Mouse (Mus musculus) embryonic facial prominence, embryonic 12.5 days (tissue): ENCODE results near the gene Ahcy. TPM values are rescaled to one million over a fixed set of nuclear protein-coding genes. Genes with fewer than 3 reads are reported as not detected.
A peak's percentile ranks its signal among the peaks of the same experiment; 100 is the strongest.
"Not testable (repeated sequence)": the region's sequence is repeated elsewhere in the genome, so short reads cannot be mapped to it uniquely, and the experiment has no call there.

Source experiments
- ATAC-seq: fragments of 200-750 bp; cut with Nextera tagmentation; 2 replicates; pipeline ENCODE4 v1.8.0; 2017; ENCODE audit not compliant: insufficient number of reproducible peaks, insufficient read depth, low FRiP score, low TSS enrichment
- H3K27ac ChIP-seq: fragments of 300-500 bp; sonication (generic); 2 replicates; pipeline ENCODE4 v1.5.1; 2016; ENCODE audit warnings: mild to moderate bottlenecking
- H3K27me3 ChIP-seq: fragments of 300-500 bp; sonication (generic); 2 replicates; pipeline ENCODE4 v1.6.1; 2016; ENCODE audit warnings: mild to moderate bottlenecking, moderate library complexity
- H3K36me3 ChIP-seq: fragments of 300-500 bp; sonication (generic); 2 replicates; pipeline ENCODE4 v1.6.1; 2016; ENCODE audit warnings: mild to moderate bottlenecking
- H3K4me1 ChIP-seq: fragments of 300-500 bp; sonication (generic); 2 replicates; pipeline ENCODE4 v1.6.1; 2016
- H3K4me2 ChIP-seq: fragments of 300-500 bp; sonication (generic); replicated peaks from 2 replicates; pipeline ENCODE4 v1.6.1; 2016; ENCODE audit warnings: mild to moderate bottlenecking, moderate library complexity
- H3K4me3 ChIP-seq: fragments of 300-500 bp; sonication (generic); 2 replicates; pipeline ENCODE4 v1.5.1; 2016; ENCODE audit warnings: mild to moderate bottlenecking
- H3K9ac ChIP-seq: fragments of 300-500 bp; sonication (generic); 2 replicates; pipeline ENCODE4 v1.6.1; 2016; ENCODE audit warnings: mild to moderate bottlenecking, moderate library complexity
- H3K9me3 ChIP-seq: fragments of 300-500 bp; sonication (generic); 2 replicates; pipeline ENCODE4 v1.6.1; 2016; ENCODE audit warnings: mild to moderate bottlenecking, moderate library complexity
- WGBS: fragments of 180-500 bp; shearing (Covaris S2); methylation state at CpG from one replicate; pipeline ENCODE4 v1.1.7; 2016; 5-methylcytosine and 5-hydroxymethylcytosine counted together
- polyA plus RNA-seq: library from polyadenylated mRNA; unstranded; fragments of >200 nt; fragmentation: Nextera tagmentation; extraction: Ambion mirVana; gene quantifications from 2 replicates; pipeline ENCODE4 v1.2.1, GENCODE M21; 2016

The Ahcy gene
- polyA plus RNA-seq, 1 experiment from 2014 or later = 82.1 TPM

DNA sequence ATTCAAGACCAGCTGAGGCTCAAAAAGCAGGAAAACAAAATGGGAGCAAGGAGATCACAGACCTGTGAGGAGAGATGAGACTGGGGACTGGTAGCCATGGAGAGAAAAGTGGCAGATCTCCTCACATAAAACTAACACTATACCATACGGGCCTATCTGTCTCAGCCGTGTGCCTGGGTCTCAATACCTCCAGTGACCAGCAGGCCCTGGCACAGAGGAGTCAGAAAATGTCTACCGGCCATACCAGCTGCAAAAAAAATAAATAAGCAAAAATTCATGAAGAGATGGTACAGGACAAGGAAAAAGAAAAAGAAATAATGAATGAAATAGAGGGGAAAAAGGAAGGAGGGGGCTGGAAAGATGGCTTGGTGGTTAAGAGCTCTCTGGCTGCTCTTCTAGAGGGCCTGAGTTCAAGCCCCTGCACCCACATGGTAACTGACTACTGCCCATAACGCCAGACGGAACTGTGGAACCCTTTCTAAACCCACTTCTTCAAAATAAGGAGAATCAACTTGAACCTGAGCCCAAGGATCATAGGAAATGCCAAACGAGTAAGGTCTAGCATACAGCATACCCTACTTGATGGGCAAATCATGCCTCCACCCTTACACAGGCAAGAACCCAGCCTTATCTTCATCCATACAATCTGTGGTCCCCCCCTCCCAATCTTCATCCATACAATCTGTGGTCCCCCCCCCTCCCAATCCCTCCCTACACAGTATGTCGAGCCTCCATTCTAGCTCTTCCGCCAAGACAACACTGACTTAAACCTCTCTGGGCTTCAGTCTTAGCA, 1.7 kb downstream of the Ahcy start:
- Histone ChIP-seq H3K9me3 (no peaks in the 10 kb centered on the region), H3K36me3 (peaks cover 10% of the 10 kb centered on the region), H3K27ac (no peak overlapping the region), H3K9ac (no peak overlapping the region), H3K4me1 (peaks cover 16% of the 10 kb centered on the region; the same call in 1 of the 2 replicates), H3K4me2 (peak overlapping the region; percentile 70), H3K4me3 (peak overlapping the region; percentile 74), H3K27me3 (no peaks in the 10 kb centered on the region)
- ATAC-seq = no peak
- 85% methylated on average over 8 of the region's 8 CpGs for WGBS

DNA sequence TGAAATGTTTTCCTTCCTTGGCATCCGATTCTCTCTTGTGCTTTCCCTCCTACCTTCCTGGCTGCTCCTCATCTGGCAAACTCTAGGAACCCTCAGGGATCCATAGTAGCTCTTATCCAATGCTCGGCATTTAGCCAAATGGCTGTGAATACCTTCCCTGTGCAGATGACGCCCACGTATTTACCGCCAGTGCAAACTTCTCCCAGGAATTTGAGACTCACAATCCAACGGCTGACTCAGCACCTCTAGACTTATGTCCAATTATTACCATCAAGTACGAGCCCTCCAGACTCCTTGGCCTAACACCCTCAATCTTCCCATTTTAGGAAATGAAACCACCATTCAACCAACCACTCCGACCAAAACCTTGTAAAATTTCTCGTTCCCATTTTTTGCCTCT, 3.3 kb downstream of the Ahcy start:
- Histone ChIP-seq H3K27ac (no peak overlapping the region), H3K9me3 (no peaks in the 10 kb centered on the region), H3K36me3 (peaks cover 26% of the 10 kb centered on the region), H3K9ac (no peak overlapping the region), H3K4me3 (no peak overlapping the region), H3K4me2 (no peak overlapping the region), H3K27me3 (no peaks in the 10 kb centered on the region), H3K4me1 (peaks cover 16% of the 10 kb centered on the region; the same call in 1 of the 2 replicates)
- WGBS = 87% methylated on average over 9 of the region's 9 CpGs
- no peak for ATAC-seq

DNA sequence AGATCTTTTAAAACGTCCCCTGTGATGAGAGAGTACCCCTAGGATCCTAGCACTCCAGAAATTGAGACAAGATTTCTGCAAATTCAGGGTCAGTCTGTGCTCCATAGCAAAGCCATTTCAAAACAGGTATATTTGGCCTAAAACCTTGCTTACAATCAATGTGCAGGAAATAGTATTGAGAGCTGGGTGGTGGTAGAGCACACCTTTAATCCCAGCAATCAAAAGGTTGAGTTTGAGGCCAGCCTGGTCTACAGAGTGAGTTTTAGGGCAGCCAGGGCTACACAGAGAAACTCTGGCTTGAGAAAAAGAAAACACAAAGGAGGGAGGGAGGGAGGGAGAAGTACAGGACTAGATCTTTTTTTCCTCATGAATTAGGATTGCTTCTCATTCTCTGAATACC, 16.9 kb downstream of the Ahcy start:
- Histone ChIP-seq H3K36me3 (peaks cover 27% of the 10 kb centered on the region), H3K27me3 (no peaks in the 10 kb centered on the region), H3K4me3 (no peak overlapping the region), H3K9ac (no peak overlapping the region), H3K27ac (no peak overlapping the region), H3K4me1 (no peaks in the 10 kb centered on the region), H3K4me2 (no peak overlapping the region), H3K9me3 (no peaks in the 10 kb centered on the region)
- ATAC-seq = no peak
- 59% methylated on average over 1 of the region's 1 CpGs for WGBS

DNA sequence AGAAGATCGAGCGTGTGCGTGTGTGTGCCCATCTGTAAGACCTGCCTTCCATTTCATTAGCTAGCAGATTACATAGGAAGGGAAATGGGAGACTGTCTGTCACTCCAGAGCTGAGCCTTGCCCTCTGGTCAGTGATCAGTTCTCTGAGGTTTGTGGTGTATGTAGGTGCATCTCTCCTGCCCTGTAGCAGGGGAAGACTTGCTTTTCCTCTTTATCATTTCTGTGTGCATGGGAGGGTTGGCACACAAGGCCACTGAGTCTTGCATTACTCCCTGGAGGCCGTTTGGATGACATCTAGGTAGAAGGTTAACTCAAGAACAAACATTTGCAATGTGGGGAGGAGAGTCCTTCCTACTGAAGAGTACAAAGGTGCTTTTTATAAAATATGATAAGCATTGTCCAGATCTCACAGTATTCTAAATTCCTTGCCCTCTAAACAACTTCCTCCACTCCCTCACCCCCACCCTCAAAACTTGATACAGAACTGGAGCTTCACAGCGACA, 18.2 kb downstream of the Ahcy start:
- H3K4me3 ChIP-seq = no peak overlapping the region
- no peak for ATAC-seq
- H3K9ac ChIP-seq = no peak overlapping the region
- H3K27ac ChIP-seq = no peak overlapping the region
- peaks cover 15% of the 10 kb centered on the region for H3K36me3 ChIP-seq
- H3K4me2 ChIP-seq = no peak overlapping the region
- no peaks in the 10 kb centered on the region for H3K9me3 ChIP-seq
- peaks cover 8% of the 10 kb centered on the region; the same call in 1 of the 2 replicates for H3K4me1 ChIP-seq
- no peaks in the 10 kb centered on the region for H3K27me3 ChIP-seq
- WGBS = 70% methylated on average over 5 of the region's 5 CpGs

DNA sequence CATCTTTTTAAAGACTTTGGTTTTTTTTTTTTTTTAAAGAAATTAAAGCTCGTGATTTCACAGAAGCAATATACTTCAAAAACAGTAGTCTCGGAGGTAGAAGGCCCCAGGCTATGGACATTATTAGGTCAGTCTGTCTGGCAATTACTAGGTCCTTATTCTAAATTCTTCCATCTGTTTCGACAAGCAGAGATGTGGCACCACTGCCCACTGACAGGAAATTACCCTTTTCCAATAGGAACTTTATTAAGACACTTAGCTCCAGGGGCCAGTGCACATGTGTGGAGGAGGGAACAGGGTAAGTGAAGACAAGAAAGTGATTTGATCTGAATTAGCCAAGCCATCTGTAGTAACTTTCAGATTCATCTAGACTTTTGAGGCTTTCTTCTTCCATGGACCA, 19.6 kb downstream of the Ahcy start:
- ATAC-seq = no peak
- whole genome bisulfite sequencing = 34% methylated on average over 3 of the region's 3 CpGs
- peaks cover 13% of the 10 kb centered on the region for H3K4me1 ChIP-seq

DNA sequence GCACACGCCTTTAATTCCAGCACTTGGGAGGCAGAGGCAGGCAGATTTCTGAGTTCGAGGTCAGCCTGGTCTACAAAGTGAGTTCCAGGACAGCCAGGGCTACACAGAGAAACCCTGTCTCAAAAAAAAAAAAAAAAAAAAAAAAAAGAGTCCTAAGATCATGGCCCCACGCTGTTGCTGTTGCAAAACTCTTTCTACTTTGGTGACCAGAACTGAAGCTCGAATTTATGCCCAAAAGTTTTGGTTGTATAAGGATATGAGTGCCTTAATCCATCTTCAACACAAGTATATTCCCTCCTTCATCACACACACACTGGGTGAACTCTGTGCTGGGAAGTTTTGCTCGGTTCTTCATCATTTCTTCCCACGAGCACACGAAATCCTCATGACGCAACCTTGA, 20.8 kb downstream of the Ahcy start:
- not testable (repeated sequence) for ATAC-seq, H3K4me3 ChIP-seq, H3K36me3 ChIP-seq, H3K9me3 ChIP-seq, H3K27me3 ChIP-seq, H3K9ac ChIP-seq, H3K4me2 ChIP-seq, H3K27ac ChIP-seq
- H3K4me1 ChIP-seq = peaks cover 15% of the 10 kb centered on the region
- WGBS = 90% methylated on average over 8 of the region's 8 CpGs

More for the DNA sequence above, 19.6 kb downstream of the Ahcy start:
- H3K4me2 ChIP-seq = no peak overlapping the region
- H3K36me3 ChIP-seq = peaks cover 7% of the 10 kb centered on the region
- no peak overlapping the region for H3K27ac ChIP-seq
- no peak overlapping the region for H3K9ac ChIP-seq
- no peaks in the 10 kb centered on the region for H3K9me3 ChIP-seq
- no peak overlapping the region for H3K4me3 ChIP-seq
- H3K27me3 ChIP-seq = no peaks in the 10 kb centered on the region

DNA sequence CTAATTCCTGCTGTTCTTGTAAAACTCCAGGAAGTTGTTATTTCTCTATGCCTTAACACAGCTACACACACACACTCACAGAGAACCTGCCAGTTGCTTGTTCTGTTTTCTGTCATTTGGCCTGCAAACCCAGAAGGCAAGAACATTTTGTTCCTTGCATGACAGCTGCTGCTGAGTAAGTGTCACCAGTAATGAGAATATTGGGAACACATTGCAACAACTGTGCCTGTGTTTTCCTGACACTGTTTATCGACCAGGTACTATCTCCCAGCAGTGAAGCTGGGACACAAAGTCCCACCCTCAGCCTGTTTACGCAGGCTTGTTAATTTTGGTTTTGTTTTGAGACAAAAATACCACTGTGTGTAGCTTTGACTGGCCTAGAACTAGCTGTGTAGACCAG, 21.6 kb downstream of the Ahcy start:
- Histone ChIP-seq H3K27me3 (no peaks in the 10 kb centered on the region), H3K9me3 (no peaks in the 10 kb centered on the region), H3K4me1 (peaks cover 21% of the 10 kb centered on the region), H3K9ac (no peak overlapping the region), H3K36me3 (no peaks in the 10 kb centered on the region), H3K4me2 (no peak overlapping the region), H3K27ac (no peak overlapping the region), H3K4me3 (no peak overlapping the region)
- 71% methylated on average over 2 of the region's 2 CpGs for WGBS
- no peak for ATAC-seq

DNA sequence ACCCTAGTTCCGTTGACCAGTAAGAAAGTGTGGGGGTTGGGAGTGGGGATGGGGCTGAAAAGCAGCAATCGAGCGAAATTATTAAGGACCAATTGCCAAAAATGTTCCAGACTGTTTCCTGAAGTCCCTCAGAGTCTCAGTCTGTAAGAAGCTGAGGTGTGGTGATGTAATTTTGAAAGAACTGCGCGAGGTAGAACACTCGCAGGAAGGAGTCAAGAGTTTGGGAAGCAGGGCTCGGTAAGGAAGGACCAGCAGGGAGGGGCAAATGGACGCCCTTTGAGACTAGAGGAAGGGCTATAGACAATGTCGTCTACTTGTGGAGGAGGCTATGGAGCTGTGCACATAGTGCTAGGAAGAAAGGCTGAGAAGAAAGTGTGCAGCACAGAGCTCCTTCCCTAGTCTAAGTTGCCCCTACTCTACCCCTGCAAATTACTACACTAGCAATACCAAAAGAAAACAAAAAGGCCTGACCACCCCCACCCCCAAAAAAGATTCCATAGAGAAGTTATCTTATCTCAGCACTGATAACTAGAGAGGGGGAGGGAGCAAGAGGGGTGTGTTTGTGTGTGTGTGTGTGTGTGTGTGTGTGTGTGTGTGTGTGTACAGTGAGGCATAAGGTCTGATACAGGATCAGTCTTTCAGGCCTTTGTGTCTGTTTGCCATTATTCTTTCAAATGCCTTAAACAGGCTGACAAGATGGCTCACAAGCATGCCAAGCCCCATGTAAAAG, 22.5 kb downstream of the Ahcy start:
- Histone ChIP-seq H3K27me3 (no peaks in the 10 kb centered on the region), H3K4me3 (peak overlapping the region; percentile 52; the same call in 1 of the 2 replicates), H3K4me1 (peaks cover 25% of the 10 kb centered on the region), H3K9me3 (no peaks in the 10 kb centered on the region), H3K36me3 (no peaks in the 10 kb centered on the region), H3K4me2 (peak overlapping the region; percentile 79), H3K9ac (peak overlapping the region; percentile 52; the same call in 1 of the 2 replicates), H3K27ac (0 out of 2 replicates have a peak overlapping the region, but pooled peaks have one; percentile 85)
- 0 out of 2 replicates have a peak, but pooled peaks have one; percentile 15 for ATAC-seq
- 26% methylated on average over 9 of the region's 9 CpGs for WGBS

DNA sequence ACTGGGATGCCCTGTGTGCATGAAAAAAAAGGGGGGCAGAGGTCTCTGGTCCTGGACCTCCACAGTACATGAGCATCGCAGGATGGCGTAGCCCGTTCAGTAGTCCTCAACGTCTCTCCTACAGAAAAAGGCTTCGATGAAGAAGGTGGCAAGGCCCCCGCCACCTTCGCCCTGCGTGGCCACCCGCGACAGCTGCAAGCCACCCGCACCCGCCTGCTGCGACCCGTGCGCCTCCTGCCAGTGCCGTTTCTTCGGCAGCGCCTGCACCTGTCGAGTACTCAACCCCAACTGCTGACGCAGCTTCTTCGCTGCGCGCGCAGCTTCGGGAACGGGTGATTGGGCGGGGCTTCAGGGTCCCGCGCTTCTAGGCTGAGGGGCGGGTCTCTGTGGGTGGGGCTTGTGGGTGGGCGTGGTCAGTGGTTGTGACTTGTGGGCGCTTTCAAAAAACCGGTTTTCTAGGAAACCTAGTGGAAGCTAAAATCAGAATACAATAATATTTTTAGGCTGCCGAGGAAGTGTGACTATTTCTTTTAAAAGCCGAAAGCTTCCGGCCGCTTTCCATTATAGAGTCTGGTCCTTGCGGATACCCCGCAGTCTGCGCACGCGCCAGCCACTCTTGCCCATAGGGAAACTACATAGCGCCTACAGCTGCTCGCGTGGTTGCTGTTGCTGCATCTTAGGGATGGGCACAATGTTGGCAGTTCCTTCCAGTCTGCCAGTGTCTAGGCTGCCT, 23.6 kb downstream of the Ahcy start:
- ATAC-seq = peak; percentile 78
- H3K9ac ChIP-seq = peak overlapping the region; percentile 55
- H3K4me1 ChIP-seq = peaks cover 25% of the 10 kb centered on the region
- no peaks in the 10 kb centered on the region for H3K36me3 ChIP-seq
- peak overlapping the region; percentile 85 for H3K27ac ChIP-seq
- no peaks in the 10 kb centered on the region for H3K27me3 ChIP-seq
- H3K4me3 ChIP-seq = peak overlapping the region; percentile 52
- H3K4me2 ChIP-seq = peak overlapping the region; percentile 79
- WGBS = under 1% methylated on average over 45 of the region's 45 CpGs
- no peaks in the 10 kb centered on the region for H3K9me3 ChIP-seq

DNA sequence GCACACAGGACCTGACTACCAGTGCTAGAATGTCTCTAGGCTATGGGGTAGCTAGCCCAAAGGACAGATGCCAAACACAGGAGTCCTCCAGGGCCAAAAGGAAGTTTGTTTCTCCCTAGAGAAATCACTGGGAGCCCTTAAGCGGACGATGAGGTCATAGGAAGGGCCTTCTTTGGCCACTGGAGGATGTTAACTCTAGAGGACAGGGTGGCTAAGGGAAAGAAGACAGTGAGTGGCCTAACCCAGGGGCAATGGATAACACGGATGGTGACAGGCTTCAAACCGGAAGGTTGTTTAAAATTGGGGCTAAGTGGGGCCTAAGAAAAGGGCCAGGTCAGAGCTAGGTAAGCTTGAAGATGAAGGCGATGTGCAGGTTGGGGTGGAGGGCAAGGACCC, 24.2 kb downstream of the Ahcy start:
- H3K27ac ChIP-seq = peak overlapping the region; percentile 85; the same call in 1 of the 2 replicates
- H3K4me3 ChIP-seq = peak overlapping the region; percentile 52
- peak; percentile 22 for ATAC-seq
- no peaks in the 10 kb centered on the region for H3K27me3 ChIP-seq
- 18% methylated on average over 5 of the region's 5 CpGs for WGBS
- no peaks in the 10 kb centered on the region for H3K36me3 ChIP-seq
- H3K9me3 ChIP-seq = no peaks in the 10 kb centered on the region
- peak overlapping the region; percentile 79 for H3K4me2 ChIP-seq
- peak overlapping the region; percentile 55 for H3K9ac ChIP-seq
- H3K4me1 ChIP-seq = peaks cover 25% of the 10 kb centered on the region

DNA sequence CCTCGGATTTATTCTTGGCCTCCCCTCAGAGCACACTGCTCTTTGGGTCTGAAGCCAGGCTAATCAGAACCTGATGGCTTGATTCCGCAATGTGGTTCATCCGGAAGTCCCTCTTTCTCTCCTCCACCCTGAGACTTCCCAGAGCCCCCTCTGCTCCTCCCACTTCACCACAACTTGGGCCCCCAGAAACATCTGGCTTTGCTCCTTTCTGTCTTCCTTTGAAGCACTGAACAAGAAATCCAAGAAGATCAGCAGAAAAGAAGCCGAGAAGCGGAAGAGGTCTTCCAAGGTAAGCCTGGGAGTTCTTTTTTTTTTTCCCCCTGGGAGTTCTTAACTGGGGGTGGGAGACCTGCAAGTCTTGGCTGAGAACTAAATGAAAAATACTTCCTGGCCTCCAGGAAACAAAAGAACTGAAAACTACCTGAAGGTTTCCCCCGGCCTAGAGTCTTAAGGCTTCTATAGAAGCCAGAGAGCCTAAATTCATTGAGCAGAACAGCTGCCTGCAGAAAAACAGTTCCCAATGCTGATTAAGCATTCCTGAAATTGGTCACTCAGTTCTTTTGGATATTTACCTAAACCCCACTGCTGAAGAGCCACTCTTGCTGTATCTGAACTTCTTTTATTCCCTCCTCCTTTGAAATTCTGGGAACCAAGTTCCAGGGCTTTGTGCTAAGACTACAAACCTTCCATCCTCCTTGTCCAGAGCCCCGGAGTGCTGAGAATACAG, 26.7 kb downstream of the Ahcy start:
- 0 out of 2 replicates have a peak overlapping the region, but pooled peaks have one; percentile 10 for H3K4me3 ChIP-seq

More for the DNA sequence above, 26.7 kb downstream of the Ahcy start:
- H3K4me1 ChIP-seq = peaks cover 25% of the 10 kb centered on the region
- no peaks in the 10 kb centered on the region for H3K27me3 ChIP-seq
- 27% methylated on average over 7 of the region's 7 CpGs for WGBS
- H3K9me3 ChIP-seq = no peaks in the 10 kb centered on the region
- H3K9ac ChIP-seq = peak overlapping the region; percentile 29
- ATAC-seq = no peak
- H3K36me3 ChIP-seq = no peaks in the 10 kb centered on the region
- peak overlapping the region; percentile 79 for H3K27ac ChIP-seq
- peak overlapping the region; percentile 36 for H3K4me2 ChIP-seq
